Mouse (Mus musculus) c-Kit-positive CD71-positive TER-119-negative erythroid progenitor cells, embryonic 14.5 days (primary cell): ENCODE results near the gene Gm49388.
A peak's percentile ranks its signal among the peaks of the same experiment; 100 is the strongest.

Experiments
- DNase-seq: peaks from one replicate; pipeline ENCODE4 v3.0.0-alpha.2; 2013; ENCODE audit warnings: low read depth

Gene Gm49388

DNA sequence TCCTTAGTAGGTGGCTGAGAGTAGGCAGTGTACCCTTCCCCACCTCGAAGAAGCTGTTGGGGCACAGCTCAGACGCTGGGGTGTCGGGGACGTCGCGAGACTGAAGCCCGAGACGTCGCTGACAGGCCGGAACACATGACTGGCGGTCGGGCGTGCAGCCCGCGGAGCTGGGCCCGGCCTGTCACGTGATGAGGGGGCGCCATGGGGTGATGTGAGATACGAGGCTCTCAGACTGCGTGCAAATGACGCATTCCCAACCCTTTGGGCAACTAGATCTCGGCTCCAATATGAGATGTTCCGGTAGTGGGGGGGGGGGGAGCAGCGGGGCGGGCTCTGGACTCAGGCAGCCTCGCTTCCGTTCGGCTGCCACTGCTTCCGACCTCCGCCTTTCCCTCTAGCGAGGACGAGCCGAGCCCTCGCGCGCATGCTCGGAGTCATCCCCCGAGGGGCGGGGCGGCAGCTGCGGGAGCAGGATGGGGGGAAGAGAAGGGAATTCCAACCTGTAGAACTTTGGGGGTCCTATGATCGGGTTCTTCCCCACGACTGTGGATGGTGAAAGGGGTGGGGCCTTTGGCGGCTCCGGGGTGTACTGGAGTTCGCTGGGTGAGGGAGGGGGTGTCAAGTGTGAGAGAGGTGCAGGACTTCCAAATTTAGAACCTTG is 56.1 kb downstream of the Gm49388 start:
- DNase-seq = peak; percentile 78

DNA sequence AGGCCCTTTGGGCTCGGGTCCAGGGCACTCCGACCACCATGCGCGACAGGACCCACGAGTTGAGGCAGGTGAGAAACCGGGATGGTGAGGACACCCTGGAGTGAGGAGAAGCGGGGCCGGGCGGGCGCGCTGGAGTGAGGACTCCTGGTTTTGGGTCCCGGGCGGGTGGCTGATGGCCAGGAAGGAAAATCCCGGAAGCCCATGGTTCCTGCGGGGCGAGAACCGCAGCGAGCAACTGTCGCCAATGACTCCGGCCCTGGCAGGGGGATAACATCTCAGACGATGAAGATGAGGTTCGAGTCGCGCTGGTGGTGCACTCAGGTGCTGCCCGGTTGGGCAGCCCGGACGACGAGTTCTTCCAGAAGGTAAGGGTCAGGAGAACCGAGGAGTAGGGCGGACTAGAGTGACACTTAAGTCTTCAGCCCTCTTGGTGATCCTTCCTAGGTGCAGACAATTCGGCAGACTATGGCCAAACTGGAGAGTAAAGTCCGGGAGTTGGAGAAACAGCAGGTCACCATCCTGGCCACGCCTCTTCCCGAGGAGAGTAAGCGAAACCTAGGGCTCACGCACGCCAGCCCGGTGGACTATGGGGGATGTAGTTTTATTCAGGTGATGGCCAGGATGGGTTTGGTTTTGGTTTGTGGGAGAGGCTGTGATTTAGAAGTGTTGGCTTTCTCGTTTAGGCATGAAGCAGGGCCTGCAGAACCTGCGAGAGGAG is 56.8 kb downstream of the Gm49388 start:
- DNase-seq = peak; percentile 81

DNA sequence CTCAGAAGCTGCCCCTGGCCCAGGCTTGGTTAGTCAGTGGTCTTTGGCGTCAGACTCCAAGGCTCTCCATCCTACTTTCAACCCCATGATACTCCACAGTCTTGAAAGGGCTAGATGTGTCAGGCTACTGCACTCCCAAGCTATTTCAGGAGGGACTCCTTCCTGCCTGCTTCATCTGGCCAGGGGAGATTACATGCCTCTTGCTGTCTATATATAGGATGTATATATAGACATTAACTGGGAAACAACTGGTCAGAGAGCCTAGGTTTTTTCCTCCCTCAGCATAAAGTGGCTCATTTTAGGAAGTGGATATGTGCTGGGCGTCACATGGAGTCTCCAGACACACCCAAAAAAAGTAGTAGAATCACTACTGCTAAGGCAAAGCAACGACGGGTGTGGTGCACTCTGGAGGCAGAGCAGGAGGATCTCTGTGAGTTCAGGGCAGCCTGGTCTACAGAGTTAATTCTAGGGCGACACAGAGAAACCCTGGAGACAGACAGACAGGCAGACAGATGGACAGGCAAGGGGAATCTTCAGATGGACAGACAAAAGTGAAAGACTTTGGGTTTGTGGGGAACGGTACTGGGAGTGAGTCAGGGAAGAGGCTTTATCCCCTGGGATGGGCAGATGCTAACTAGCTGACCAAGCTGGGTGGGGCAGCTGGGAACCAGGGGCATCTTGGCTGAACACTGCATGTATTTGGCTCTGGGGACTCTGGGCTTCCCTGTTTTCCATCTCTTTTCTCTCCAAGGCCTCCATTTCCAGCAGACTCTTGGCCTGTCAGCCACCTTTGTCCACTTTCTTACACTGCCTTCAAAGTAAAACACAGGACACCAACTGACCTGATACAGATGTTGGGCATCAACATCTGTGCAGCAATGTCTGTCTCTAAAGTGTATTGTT is 64.8 kb downstream of the Gm49388 start:
- DNase-seq = no peak

DNA sequence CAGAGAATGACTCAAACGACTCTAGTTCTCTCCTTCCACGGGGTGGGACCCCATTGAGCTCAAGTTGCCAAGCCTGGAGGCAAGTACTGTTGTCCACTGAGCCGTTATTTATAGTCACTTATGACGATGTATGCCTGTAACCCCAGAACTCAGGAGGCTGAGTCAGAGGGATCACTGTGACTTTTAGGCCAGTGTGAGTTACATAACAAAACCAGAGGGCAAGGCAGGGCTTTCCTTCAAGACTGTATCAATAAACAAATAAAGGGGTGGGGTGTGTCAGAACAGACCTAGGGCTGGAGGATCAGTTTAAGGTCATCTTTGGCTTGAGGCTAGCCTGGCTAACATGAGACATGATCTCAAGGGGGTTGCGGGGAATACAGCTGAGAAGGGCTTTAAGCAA is 65.5 kb downstream of the Gm49388 start:
- DNase-seq = no peak
